Mouse (Mus musculus): ENCODE measurements at regions not wholly inside any gene's neighbourhood (a gene's known extent, or its start where the extent isn't known, plus 50 kb on each side); places are given as distances from the start of the nearest gene placed in this dataset.

GRCm38 (mm10) chr10:68867361-68867760 lies 143.9 kb downstream of the Tmem26 start:
- Histone ChIP-seq H3K4me2 (ENCODE audit: low read depth, low read length) (no peak overlapping the region), H3K4me3 (ENCODE audit: low read depth, low read length) (no peak overlapping the region), H3K9ac (replicated peaks; ENCODE audit: low read length) (no peak overlapping the region), H3K9me3 (replicated peaks; ENCODE audit: control insufficient read depth, low read length) (no peaks in the 10 kb centered on the region), H3K36me3 (replicated peaks; ENCODE audit: control insufficient read depth, insufficient read depth, low read depth, low read length) (no peaks in the 10 kb centered on the region), H3K27me3 (ENCODE audit: control insufficient read depth, insufficient read depth, low read length) (no peaks in the 10 kb centered on the region), H3K4me1 (ENCODE audit: control insufficient read depth, insufficient read depth, low read length) (no peaks in the 10 kb centered on the region), H3K27ac (replicated peaks; ENCODE audit: low read depth, low read length) (no peak overlapping the region)
- DNase-seq (ENCODE audit: low spot score), result no peak
- ATAC-seq (replicated peaks; ENCODE audit: insufficient number of reproducible peaks, low FRiP score, low TSS enrichment, low read depth), result no peak
- 100% methylated on average over 1 of the region's 1 CpGs for WGBS

GRCm38 (mm10) chr10:68872102-68872501 lies 148.7 kb downstream of the Tmem26 start:
- ATAC-seq (replicated peaks; ENCODE audit: insufficient number of reproducible peaks, low FRiP score, low TSS enrichment, low read depth) (no peak), DNase-seq (ENCODE audit: low spot score) (no peak)
- Histone ChIP-seq H3K4me2 (ENCODE audit: low read depth, low read length) (no peak overlapping the region), H3K36me3 (replicated peaks; ENCODE audit: control insufficient read depth, insufficient read depth, low read depth, low read length) (no peaks in the 10 kb centered on the region), H3K9ac (replicated peaks; ENCODE audit: low read length) (no peak overlapping the region), H3K4me3 (ENCODE audit: low read depth, low read length) (no peak overlapping the region), H3K9me3 (replicated peaks; ENCODE audit: control insufficient read depth, low read length) (no peaks in the 10 kb centered on the region), H3K27me3 (ENCODE audit: control insufficient read depth, insufficient read depth, low read length) (no peaks in the 10 kb centered on the region), H3K4me1 (ENCODE audit: control insufficient read depth, insufficient read depth, low read length) (no peaks in the 10 kb centered on the region), H3K27ac (replicated peaks; ENCODE audit: low read depth, low read length) (no peak overlapping the region)
- 83% methylated on average over 4 of the region's 4 CpGs for WGBS

- H3K36me3 ChIP-seq (replicated peaks; ENCODE audit: control insufficient read depth, insufficient read depth, low read depth, low read length), result no peaks in the 10 kb centered on the region
- H3K27me3 ChIP-seq (ENCODE audit: control insufficient read depth, insufficient read depth, low read length), result no peaks in the 10 kb centered on the region
- DNase-seq (ENCODE audit: low spot score), result no peak
- no peak overlapping the region for H3K4me3 ChIP-seq (ENCODE audit: low read depth, low read length)
- H3K27ac ChIP-seq (replicated peaks; ENCODE audit: low read depth, low read length), result no peak overlapping the region
- H3K9me3 ChIP-seq (replicated peaks; ENCODE audit: control insufficient read depth, low read length), result no peaks in the 10 kb centered on the region
- no peak overlapping the region for H3K9ac ChIP-seq (replicated peaks; ENCODE audit: low read length)
- no peak for ATAC-seq (replicated peaks; ENCODE audit: insufficient number of reproducible peaks, low FRiP score, low TSS enrichment, low read depth)
- H3K4me1 ChIP-seq (ENCODE audit: control insufficient read depth, insufficient read depth, low read length), result no peaks in the 10 kb centered on the region
- H3K4me2 ChIP-seq (ENCODE audit: low read depth, low read length), result no peak overlapping the region
- WGBS, result 88% methylated on average over 5 of the region's 5 CpGs
Observed at GRCm38 (mm10) chr10:68875641-68876040, 152.2 kb downstream of the Tmem26 start.

- Histone ChIP-seq H3K4me2 (ENCODE audit: low read depth, low read length) (no peak overlapping the region), H3K4me1 (ENCODE audit: control insufficient read depth, insufficient read depth, low read length) (no peaks in the 10 kb centered on the region), H3K36me3 (replicated peaks; ENCODE audit: control insufficient read depth, insufficient read depth, low read depth, low read length) (no peaks in the 10 kb centered on the region), H3K27me3 (ENCODE audit: control insufficient read depth, insufficient read depth, low read length) (no peaks in the 10 kb centered on the region), H3K27ac (replicated peaks; ENCODE audit: low read depth, low read length) (no peak overlapping the region), H3K9ac (replicated peaks; ENCODE audit: low read length) (no peak overlapping the region), H3K9me3 (replicated peaks; ENCODE audit: control insufficient read depth, low read length) (no peaks in the 10 kb centered on the region), H3K4me3 (ENCODE audit: low read depth, low read length) (no peak overlapping the region)
- 80% methylated on average over 8 of the region's 8 CpGs for WGBS
- no peak for ATAC-seq (replicated peaks; ENCODE audit: insufficient number of reproducible peaks, low FRiP score, low TSS enrichment, low read depth)
- DNase-seq (ENCODE audit: low spot score), result no peak
Observed at GRCm38 (mm10) chr10:68893100-68893841, 169.8 kb downstream of the Tmem26 start.

- Histone ChIP-seq H3K4me2 (ENCODE audit: low read depth, low read length) (no peak overlapping the region), H3K9me3 (replicated peaks; ENCODE audit: control insufficient read depth, low read length) (no peaks in the 10 kb centered on the region), H3K27ac (replicated peaks; ENCODE audit: low read depth, low read length) (no peak overlapping the region), H3K27me3 (ENCODE audit: control insufficient read depth, insufficient read depth, low read length) (no peaks in the 10 kb centered on the region), H3K9ac (replicated peaks; ENCODE audit: low read length) (no peak overlapping the region), H3K36me3 (replicated peaks; ENCODE audit: control insufficient read depth, insufficient read depth, low read depth, low read length) (no peaks in the 10 kb centered on the region), H3K4me3 (ENCODE audit: low read depth, low read length) (no peak overlapping the region), H3K4me1 (ENCODE audit: control insufficient read depth, insufficient read depth, low read length) (no peaks in the 10 kb centered on the region)
- 83% methylated on average over 6 of the region's 6 CpGs for WGBS
- no peak for ATAC-seq (replicated peaks; ENCODE audit: insufficient number of reproducible peaks, low FRiP score, low TSS enrichment, low read depth)
- DNase-seq (ENCODE audit: low spot score), result no peak
Observed at GRCm38 (mm10) chr10:68894121-68894520, 170.7 kb downstream of the Tmem26 start.

- H3K4me3 ChIP-seq (ENCODE audit: low read depth, low read length), result no peak overlapping the region
- H3K4me1 ChIP-seq (ENCODE audit: control insufficient read depth, insufficient read depth, low read length), result no peaks in the 10 kb centered on the region
- ATAC-seq (replicated peaks; ENCODE audit: insufficient number of reproducible peaks, low FRiP score, low TSS enrichment, low read depth), result no peak
- H3K4me2 ChIP-seq (ENCODE audit: low read depth, low read length), result no peak overlapping the region
- no peaks in the 10 kb centered on the region for H3K27me3 ChIP-seq (ENCODE audit: control insufficient read depth, insufficient read depth, low read length)
- H3K9me3 ChIP-seq (replicated peaks; ENCODE audit: control insufficient read depth, low read length), result no peaks in the 10 kb centered on the region
- 95% methylated on average over 3 of the region's 3 CpGs for WGBS
- no peak for DNase-seq (ENCODE audit: low spot score)
- H3K9ac ChIP-seq (replicated peaks; ENCODE audit: low read length), result no peak overlapping the region
- H3K36me3 ChIP-seq (replicated peaks; ENCODE audit: control insufficient read depth, insufficient read depth, low read depth, low read length), result no peaks in the 10 kb centered on the region
- H3K27ac ChIP-seq (replicated peaks; ENCODE audit: low read depth, low read length), result no peak overlapping the region
Observed at GRCm38 (mm10) chr10:68897524-68897923, 174.1 kb downstream of the Tmem26 start.

- DNase-seq (ENCODE audit: low spot score) (no peak), ATAC-seq (replicated peaks; ENCODE audit: insufficient number of reproducible peaks, low FRiP score, low TSS enrichment, low read depth) (no peak)
- 76% methylated on average over 4 of the region's 4 CpGs for WGBS
- H3K9ac ChIP-seq (replicated peaks; ENCODE audit: low read length), result no peak overlapping the region
- H3K27me3 ChIP-seq (ENCODE audit: control insufficient read depth, insufficient read depth, low read length), result no peaks in the 10 kb centered on the region
- H3K27ac ChIP-seq (replicated peaks; ENCODE audit: low read depth, low read length), result no peak overlapping the region
- H3K4me1 ChIP-seq (ENCODE audit: control insufficient read depth, insufficient read depth, low read length), result no peaks in the 10 kb centered on the region
- no peak overlapping the region for H3K4me3 ChIP-seq (ENCODE audit: low read depth, low read length)
- no peaks in the 10 kb centered on the region for H3K9me3 ChIP-seq (replicated peaks; ENCODE audit: control insufficient read depth, low read length)
- no peaks in the 10 kb centered on the region for H3K36me3 ChIP-seq (replicated peaks; ENCODE audit: control insufficient read depth, insufficient read depth, low read depth, low read length)
- no peak overlapping the region for H3K4me2 ChIP-seq (ENCODE audit: low read depth, low read length)
Observed at GRCm38 (mm10) chr10:68901168-68901567, 177.7 kb downstream of the Tmem26 start.

- 31% methylated on average over 3 of the region's 3 CpGs for WGBS
- H3K4me1 ChIP-seq (ENCODE audit: control insufficient read depth, insufficient read depth, low read length), result no peaks in the 10 kb centered on the region
- peak; percentile 78 for DNase-seq (ENCODE audit: low spot score)
- ATAC-seq (replicated peaks; ENCODE audit: insufficient number of reproducible peaks, low FRiP score, low TSS enrichment, low read depth), result no peak
- no peak overlapping the region for H3K4me2 ChIP-seq (ENCODE audit: low read depth, low read length)
- no peaks in the 10 kb centered on the region for H3K9me3 ChIP-seq (replicated peaks; ENCODE audit: control insufficient read depth, low read length)
- no peaks in the 10 kb centered on the region for H3K27me3 ChIP-seq (ENCODE audit: control insufficient read depth, insufficient read depth, low read length)
- no peaks in the 10 kb centered on the region for H3K36me3 ChIP-seq (replicated peaks; ENCODE audit: control insufficient read depth, insufficient read depth, low read depth, low read length)
- H3K9ac ChIP-seq (replicated peaks; ENCODE audit: low read length), result no peak overlapping the region
- H3K27ac ChIP-seq (replicated peaks; ENCODE audit: low read depth, low read length), result no peak overlapping the region
- no peak overlapping the region for H3K4me3 ChIP-seq (ENCODE audit: low read depth, low read length)
Observed at GRCm38 (mm10) chr10:68902670-68903069, 179.2 kb downstream of the Tmem26 start.
